Mouse (Mus musculus) intestine, postnatal 0 days (tissue): ENCODE measurements around the gene Ankib1. TPM values are rescaled to one million over a fixed set of nuclear protein-coding genes. Genes with fewer than 3 reads are reported as not detected.

Experiments
- ATAC-seq: fragments of 200-750 bp; cut with Nextera tagmentation; 2 replicates; pipeline ENCODE4 v1.8.0; 2017; ENCODE audit warnings: mild to moderate bottlenecking, moderate TSS enrichment, moderate library complexity
- H3K27ac ChIP-seq: fragments of 300-500 bp; sonication (generic); 2 replicates; pipeline ENCODE4 v1.5.1; 2014; ENCODE audit warnings: mild to moderate bottlenecking, low read depth, low read length, moderate library complexity
- H3K27me3 ChIP-seq: fragments of 300-500 bp; sonication (generic); replicated peaks from 2 replicates; pipeline ENCODE4 v1.6.1; 2014; ENCODE audit warnings: low read length, mixed read lengths; ENCODE audit not compliant: control insufficient read depth, insufficient read depth
- H3K36me3 ChIP-seq: fragments of 300-500 bp; sonication (generic); 2 replicates; pipeline ENCODE4 v1.6.1; 2014; ENCODE audit warnings: mild to moderate bottlenecking, moderate library complexity; ENCODE audit not compliant: control insufficient read depth, insufficient read depth
- H3K4me1 ChIP-seq: fragments of 300-500 bp; sonication (generic); replicated peaks from 2 replicates; pipeline ENCODE4 v1.6.1; 2014; ENCODE audit warnings: antibody characterized with exemption, low read length, mixed read lengths; ENCODE audit not compliant: control insufficient read depth, insufficient read depth
- H3K4me2 ChIP-seq: fragments of 300-500 bp; sonication (generic); replicated peaks from 2 replicates; pipeline ENCODE4 v1.6.1; 2014; ENCODE audit warnings: low read depth, mild to moderate bottlenecking, moderate library complexity
- H3K4me3 ChIP-seq: fragments of 300-500 bp; sonication (generic); 2 replicates; pipeline ENCODE4 v1.5.1; 2014; ENCODE audit warnings: low read depth, low read length
- H3K9ac ChIP-seq: fragments of 300-500 bp; sonication (generic); 2 replicates; pipeline ENCODE4 v1.6.1; 2014; ENCODE audit warnings: mild to moderate bottlenecking, low read depth, low read length
- H3K9me3 ChIP-seq: fragments of 300-500 bp; sonication (generic); 2 replicates; pipeline ENCODE4 v1.6.1; 2016; ENCODE audit warnings: mixed run types; ENCODE audit not compliant: control insufficient read depth
- CTCF ChIP-seq: sonication (generic); IDR thresholded peaks from 2 replicates; pipeline ENCODE4 v1.5.1; 2016; ENCODE audit warnings: low read depth, mild to moderate bottlenecking, control low read depth, antibody characterized with exemption, moderate library complexity
- WGBS: fragments of 180-500 bp; shearing (Covaris S2); extraction: QIAGEN DNeasy Blood & Tissue Kit; methylation state at CpG from one replicate; pipeline ENCODE4 v1.1.7; 2014; 5-methylcytosine and 5-hydroxymethylcytosine counted together
- polyA plus RNA-seq: library from polyadenylated mRNA; unstranded; fragments of >200 nt; fragmentation: Nextera tagmentation; extraction: Ambion mirVana; gene quantifications from 2 replicates; pipeline ENCODE4 v1.2.1, GENCODE M21; 2015

Ankib1 gene
- 5.5 and 6.6 TPM in 2 replicates for polyA plus RNA-seq

DNA sequence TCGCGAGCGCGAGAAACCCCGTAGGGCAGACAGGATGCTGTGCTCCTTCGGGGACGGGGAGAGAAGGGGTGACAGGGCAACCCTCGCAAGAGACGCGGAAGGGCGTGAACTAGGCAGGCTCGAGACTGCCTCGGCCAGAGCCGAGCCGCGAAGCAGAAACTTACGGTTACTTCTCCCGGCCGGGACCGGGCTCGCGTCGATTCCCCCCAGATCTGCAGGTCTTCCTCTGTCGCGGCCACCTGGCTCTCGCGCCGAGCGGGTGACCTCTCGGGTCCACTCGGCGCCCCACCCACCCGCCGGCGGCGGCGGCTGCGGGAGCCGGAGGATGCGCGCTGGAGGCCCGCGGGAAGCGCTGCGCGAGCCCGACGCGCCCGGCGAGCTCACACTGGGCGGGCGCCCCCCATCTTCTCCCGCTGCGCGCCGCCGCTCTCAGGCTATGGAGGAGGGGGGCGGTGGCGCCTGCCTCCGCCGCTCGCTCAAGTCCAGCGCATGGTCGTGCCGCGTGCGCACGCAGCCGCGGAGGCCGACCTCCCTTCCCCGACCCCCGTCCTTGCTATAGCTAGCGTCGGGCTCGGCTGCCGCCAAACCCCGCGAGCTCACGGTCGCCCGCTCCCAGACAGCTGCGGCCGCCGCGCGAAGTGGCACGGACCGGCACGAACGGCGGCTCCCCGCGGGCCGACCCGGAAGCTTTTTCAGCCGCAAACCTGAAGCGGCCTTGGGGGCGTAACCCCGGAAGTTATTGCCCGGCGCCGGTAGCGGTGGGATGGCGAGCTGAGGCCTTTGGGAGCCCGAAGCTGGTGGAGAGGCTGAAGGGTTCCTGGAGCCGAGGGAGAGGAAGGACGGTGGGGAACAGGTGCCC lies at the start of gene Ankib1, which contains the start of gene Krit1:
Ankib1 (minus strand) TSS at position 493 of the 859 bp plus-strand sequence.
Krit1 (plus strand) TSS at position 752 of the 859 bp plus-strand sequence.
- Histone ChIP-seq H3K9ac (peak within 1 kb of the TSS; percentile 68), H3K27ac (peak within 1 kb of the TSS; percentile 84), H3K9me3 (no peaks in the 10 kb centered on the region), H3K4me3 (peak within 1 kb of the TSS; percentile 77), H3K27me3 (no peaks in the 10 kb centered on the region), H3K4me2 (peak within 1 kb of the TSS; percentile 90), H3K4me1 (0 out of 2 replicates have a peak, but pooled peaks cover 2% of the 10 kb centered on the region), H3K36me3 (no peaks in the 10 kb centered on the region)
- peak; percentile 89 for ATAC-seq
- no peak; the same call in 1 of the 2 replicates for TF ChIP-seq CTCF
- WGBS, result under 1% methylated on average over 102 of the region's 109 CpGs

DNA sequence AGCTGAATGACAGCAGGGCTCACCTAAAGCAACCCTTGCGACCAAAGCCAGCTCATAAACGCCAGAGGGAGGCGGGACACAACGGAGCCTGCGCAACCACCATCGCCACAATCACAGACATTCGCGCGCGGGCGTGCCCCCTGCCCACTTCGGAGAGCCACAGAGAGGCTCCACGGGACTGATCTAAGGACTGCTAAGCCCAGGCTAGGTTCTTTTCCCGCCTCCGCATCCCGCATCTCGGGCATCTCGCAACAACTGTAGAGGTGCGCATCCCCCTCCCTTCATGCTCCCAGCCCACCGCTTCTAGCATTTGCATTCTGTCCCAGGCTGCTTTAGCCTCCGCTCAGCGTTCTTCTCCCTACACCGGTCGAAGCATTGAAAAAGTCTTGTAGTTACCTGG lies 42.3 kb upstream of the Ankib1 start, which contains the start of gene Lrrd1:
Lrrd1 (plus strand) TSS at position 148 of the 400 bp plus-strand sequence.
- no peak for TF ChIP-seq CTCF
- H3K9me3 ChIP-seq, result no peaks in the 10 kb centered on the region
- H3K36me3 ChIP-seq, result peaks cover 10% of the 10 kb centered on the region; the same call in 1 of the 2 replicates
- H3K4me2 ChIP-seq, result peak within 1 kb of the TSS; percentile 44
- no peak for ATAC-seq
- H3K4me1 ChIP-seq, result no peaks in the 10 kb centered on the region
- WGBS, result 6% methylated on average over 24 of the region's 24 CpGs
- H3K9ac ChIP-seq, result no peak within 1 kb of the TSS
- 0 out of 2 replicates have a peak within 1 kb of the TSS, but pooled peaks have one; percentile 11 for H3K4me3 ChIP-seq
- H3K27me3 ChIP-seq, result no peaks in the 10 kb centered on the region
- H3K27ac ChIP-seq, result no peak within 1 kb of the TSS

DNA sequence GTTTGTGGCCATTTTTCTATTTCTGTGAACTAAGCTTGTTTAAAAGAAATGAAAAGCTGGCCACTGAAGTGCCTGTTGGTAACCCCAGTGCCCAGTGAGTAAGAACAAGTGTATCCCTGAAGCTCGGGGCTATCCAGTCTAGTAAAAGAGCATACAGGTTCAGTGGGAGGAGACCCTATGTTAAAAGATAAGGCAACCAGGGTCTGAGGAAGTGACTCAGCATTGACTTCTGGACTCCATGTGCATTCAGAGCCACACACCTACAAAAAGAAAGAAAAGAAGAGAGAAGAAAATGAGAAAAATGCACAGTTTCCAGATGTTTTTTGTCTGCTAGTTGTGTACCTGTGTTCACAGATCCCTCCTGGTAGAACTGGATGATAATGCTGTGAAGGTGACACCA lies 31.4 kb upstream of the Ankib1 start:
- Histone ChIP-seq H3K4me1 (no peaks in the 10 kb centered on the region), H3K4me2 (no peak overlapping the region), H3K36me3 (peaks cover 35% of the 10 kb centered on the region), H3K27me3 (no peaks in the 10 kb centered on the region), H3K9ac (no peak overlapping the region), H3K4me3 (no peak overlapping the region), H3K9me3 (peaks cover 3% of the 10 kb centered on the region; the same call in 1 of the 2 replicates), H3K27ac (no peak overlapping the region)
- ATAC-seq, result no peak
- WGBS, result 74% methylated on average over 1 of the region's 1 CpGs
- no peak for TF ChIP-seq CTCF

DNA sequence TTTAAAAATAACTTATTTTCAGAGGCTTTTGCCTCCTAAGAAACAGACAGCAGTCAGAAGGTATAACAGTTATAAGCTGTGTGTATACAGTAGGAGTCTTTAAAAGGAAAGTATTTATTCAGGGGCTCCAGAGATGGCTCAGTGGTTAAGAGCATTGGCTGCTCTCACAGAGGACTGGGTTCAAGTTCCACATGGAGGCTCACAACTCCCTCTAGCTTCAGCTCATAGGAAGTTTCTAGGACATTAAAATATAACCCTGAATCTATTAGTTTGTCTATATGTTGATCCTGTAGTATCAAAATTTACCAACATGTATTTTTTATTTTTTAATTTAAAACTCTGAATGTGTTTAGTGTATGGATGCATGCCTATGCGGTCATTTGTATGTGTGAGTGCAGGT lies 5.7 kb upstream of the Ankib1 start:
- H3K36me3 ChIP-seq, result peaks cover 6% of the 10 kb centered on the region
- TF ChIP-seq CTCF, result peak; percentile 23; the same call in 1 of the 2 replicates
- H3K4me3 ChIP-seq, result no peak overlapping the region
- no peak for ATAC-seq
- H3K4me2 ChIP-seq, result no peak overlapping the region
- no peaks in the 10 kb centered on the region for H3K9me3 ChIP-seq
- 93% methylated on average over 1 of the region's 1 CpGs for WGBS
- H3K4me1 ChIP-seq, result no peaks in the 10 kb centered on the region
- no peak overlapping the region for H3K27ac ChIP-seq
- H3K27me3 ChIP-seq, result no peaks in the 10 kb centered on the region
- no peak overlapping the region for H3K9ac ChIP-seq

DNA sequence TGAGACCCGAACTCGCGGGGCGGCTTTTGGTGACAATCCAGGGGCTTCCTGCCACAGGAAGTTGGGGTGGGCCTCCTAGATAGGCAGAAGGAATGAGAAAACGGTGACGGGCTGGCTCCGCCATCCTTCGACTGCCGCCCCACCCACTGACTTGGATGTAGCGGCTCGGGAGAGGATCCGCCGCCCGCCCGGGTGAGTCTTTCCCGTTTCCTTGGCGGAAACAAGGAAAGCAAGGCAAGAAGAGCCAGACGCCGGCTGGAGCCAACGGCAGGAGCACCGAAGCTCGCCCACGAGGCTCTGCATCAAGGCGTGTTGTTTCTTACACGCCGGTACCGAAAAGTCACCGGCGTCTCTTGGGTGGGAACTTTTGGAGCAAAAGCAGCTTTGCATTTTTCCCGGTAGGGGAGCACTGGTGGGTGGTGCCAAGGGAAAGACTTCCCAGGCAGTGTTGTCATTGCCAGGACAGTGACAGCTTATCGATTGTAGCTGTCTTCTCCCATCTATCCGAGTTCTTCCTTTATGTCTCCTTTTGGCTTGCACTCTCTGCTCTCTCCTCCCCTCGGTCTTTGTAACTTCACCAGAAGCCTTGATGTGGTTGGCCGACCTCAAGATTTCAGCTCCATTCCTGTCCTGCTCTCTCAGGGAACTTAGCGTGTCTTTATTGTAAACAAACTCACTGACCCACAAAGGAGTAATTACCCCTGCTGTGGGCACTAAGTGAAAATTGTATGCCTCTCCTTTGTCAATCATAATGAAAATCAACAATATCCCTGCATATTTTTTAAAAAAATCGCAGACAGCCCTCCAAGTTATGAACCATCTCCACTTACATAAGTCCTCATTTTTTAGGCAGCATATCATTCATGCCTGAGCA lies 804 bp upstream of the Ankib1 start:
- Histone ChIP-seq H3K9ac (peak overlapping the region; percentile 68), H3K27ac (peak overlapping the region; percentile 84), H3K9me3 (no peaks in the 10 kb centered on the region), H3K27me3 (no peaks in the 10 kb centered on the region), H3K4me2 (peak overlapping the region; percentile 90), H3K4me3 (peak overlapping the region; percentile 77), H3K36me3 (no peaks in the 10 kb centered on the region), H3K4me1 (0 out of 2 replicates have a peak, but pooled peaks cover 2% of the 10 kb centered on the region)
- TF ChIP-seq CTCF, result peak; percentile 36
- peak; percentile 71 for ATAC-seq
- WGBS, result under 1% methylated on average over 36 of the region's 36 CpGs
